Mouse (Mus musculus): ENCODE data around the gene Nr3c2.

The Nr3c2 gene

GRCm38 (mm10) chr8:77251134-77251533 is 351.9 kb downstream of the Nr3c2 start:
- no peak for DNase-seq (ENCODE audit: low spot score)

DNA sequence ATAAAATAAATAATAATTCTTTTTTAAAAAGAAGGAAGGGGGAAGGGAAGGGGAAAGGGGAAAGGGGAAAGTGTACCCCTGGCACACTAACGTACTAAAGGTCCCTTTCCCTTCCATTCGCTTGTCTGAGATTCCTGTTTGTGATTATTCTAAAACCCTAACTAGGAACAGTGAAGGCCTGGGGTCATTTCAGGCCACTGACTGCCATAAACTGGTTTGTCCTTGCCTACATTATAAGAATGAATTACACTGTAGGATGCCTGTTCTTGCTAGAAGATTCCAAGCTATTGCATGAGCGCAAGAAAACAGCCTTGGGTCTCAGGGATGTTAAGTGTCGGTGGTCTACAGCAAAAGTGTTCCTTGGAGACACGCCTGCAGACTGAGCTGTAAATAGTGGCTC is 355.2 kb downstream of the Nr3c2 start:
- peak; percentile 5 for DNase-seq (ENCODE audit: low spot score)

GRCm38 (mm10) chr8:77256450-77257084 is 357.3 kb downstream of the Nr3c2 start:
- no peak for DNase-seq (ENCODE audit: low spot score)

- DNase-seq (ENCODE audit: low spot score): no peak
Observed at GRCm38 (mm10) chr8:77257085-77257451, 357.8 kb downstream of the Nr3c2 start.

DNA sequence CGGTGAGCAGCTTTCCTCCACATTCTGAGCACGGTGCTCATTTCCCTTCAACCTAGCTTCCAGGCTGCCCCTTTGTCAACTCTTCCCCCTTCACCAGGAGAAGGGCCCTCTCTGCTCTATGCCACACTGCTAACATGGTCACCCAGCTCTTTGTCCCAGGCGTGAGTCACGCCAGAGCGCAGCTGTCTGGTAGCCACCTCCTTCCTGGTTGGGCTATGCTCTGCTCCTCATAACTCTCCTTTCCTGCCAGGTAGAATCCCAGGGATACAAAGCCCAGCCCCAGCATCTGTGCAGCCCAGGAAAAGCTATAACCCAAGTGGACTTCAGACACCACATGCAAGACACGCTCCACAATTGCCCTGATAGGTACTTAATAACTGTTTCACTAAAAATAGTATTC is 362.0 kb downstream of the Nr3c2 start:
- DNase-seq (ENCODE audit: low spot score): no peak

DNA sequence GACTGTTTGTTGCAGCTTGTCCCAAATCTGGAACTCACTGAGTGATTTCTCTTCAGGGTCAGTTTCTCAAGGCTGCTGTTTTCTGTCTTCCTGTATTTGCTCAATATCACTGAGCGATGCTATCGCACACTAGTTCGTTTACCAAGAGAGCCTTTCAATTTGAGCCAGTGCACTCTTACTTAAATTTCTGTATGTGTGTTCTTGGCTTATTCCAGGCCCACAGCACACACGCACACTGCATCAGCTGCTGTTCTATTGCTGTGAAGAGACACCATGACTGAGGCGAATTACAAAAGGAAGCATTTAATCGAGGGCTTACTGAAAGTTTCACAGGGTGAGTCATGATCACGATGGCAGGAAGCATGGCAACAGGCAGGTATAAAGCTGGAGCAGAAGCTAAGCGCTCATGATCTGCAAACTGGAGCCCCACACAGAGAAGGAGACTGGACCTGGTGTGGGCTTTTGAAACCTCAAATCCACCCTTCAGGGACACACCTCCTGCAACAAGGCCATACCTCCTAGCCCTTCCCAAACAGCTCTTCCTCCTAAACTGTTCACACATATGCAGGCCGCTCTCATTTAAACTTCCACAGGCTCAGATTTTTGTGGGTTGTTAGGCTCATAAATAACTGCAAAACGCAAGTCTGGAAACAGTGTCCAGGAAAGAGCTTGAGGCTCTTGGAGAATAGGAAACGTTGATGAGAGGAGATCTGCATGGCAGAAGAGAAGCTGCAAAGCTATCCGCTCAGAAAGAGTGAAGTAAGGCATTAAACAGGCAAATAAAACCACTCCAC is 363.2 kb downstream of the Nr3c2 start:
- DNase-seq (ENCODE audit: low spot score): no peak

GRCm38 (mm10) chr8:77267941-77268405 is 368.7 kb downstream of the Nr3c2 start:
- no peak for DNase-seq (ENCODE audit: low spot score)

GRCm38 (mm10) chr8:77272136-77272535 is 372.9 kb downstream of the Nr3c2 start:
- no peak for DNase-seq (ENCODE audit: low spot score)

GRCm38 (mm10) chr8:77275571-77275970 is 376.3 kb downstream of the Nr3c2 start:
- DNase-seq (ENCODE audit: low spot score): no peak

DNA sequence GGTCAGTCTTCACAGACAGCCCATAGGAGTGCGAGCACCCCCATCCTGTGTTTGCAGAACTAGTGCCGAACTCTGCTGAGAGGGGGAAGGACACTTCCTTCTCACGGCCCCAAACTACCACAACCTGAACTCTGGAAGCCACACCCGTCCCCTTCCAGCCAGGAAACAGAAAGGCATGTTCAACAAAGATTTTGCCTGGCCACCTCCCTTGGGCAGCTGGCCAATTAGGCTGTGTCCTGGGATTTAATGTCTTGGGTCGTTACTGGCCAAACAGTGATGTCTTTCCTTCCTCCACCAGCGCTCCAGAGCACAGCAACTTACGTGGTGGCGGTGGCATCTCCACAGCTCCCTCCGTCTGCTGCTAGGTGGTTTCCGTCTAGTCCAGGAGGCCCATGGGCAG is 377.6 kb downstream of the Nr3c2 start:
- no peak for DNase-seq (ENCODE audit: low spot score)

DNA sequence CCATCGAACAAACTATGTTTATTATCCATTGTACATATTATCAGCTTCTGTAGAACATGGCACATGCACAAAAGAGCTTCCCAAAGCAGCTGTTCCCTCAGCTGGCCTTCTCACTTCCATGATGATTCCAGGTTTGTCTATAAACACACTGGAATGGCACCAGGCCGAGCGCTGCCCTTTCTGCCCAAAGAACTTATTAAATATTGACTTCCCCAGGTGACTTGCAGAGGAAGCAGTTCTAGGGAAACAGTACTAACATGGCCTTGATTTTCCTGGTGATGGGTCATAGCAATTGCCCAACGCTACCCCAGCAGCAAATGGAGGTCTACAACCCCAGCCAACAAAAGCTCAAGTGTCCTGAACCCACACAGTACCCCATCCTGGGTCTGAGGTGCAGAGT is 379.0 kb downstream of the Nr3c2 start:
- no peak for DNase-seq (ENCODE audit: low spot score)

GRCm38 (mm10) chr8:77279977-77280376 is 380.7 kb downstream of the Nr3c2 start:
- DNase-seq (ENCODE audit: low spot score): no peak

DNA sequence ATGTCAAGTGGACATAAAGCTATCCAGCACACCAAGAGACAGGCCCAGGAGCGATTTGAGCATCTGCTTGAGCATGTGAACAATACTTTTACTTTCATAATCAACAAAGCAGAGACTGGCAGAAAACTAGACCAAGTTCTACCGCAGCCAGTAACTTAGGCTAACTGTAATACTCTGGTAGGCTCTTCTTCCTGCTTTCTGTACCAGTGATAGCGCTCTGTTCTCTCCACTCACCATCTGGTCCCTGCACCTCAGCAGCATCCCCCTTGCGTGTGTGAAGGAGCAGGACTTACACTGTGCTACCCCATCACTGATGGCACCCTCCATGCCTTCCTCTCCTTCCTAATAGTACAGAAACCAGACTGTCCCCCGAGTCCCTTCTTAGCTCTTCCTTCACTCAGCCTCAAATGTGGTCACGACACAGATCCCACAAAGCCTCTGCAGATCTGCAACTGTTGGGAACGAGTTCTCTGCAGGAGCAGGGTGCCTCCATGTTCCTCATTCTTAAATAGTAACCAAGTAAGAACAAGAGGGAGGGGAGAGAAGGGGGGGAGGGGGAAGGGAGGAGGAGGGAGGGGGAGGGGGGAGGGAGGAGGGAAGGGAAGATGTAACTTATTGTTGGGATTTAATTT is 383.5 kb downstream of the Nr3c2 start:
- no peak for DNase-seq (ENCODE audit: low spot score)

GRCm38 (mm10) chr8:77284473-77284872 is 385.2 kb downstream of the Nr3c2 start:
- no peak for DNase-seq (ENCODE audit: low spot score)

- peak; percentile 8 for DNase-seq (ENCODE audit: low spot score)
Observed at GRCm38 (mm10) chr8:77288065-77288464, 388.8 kb downstream of the Nr3c2 start.

DNA sequence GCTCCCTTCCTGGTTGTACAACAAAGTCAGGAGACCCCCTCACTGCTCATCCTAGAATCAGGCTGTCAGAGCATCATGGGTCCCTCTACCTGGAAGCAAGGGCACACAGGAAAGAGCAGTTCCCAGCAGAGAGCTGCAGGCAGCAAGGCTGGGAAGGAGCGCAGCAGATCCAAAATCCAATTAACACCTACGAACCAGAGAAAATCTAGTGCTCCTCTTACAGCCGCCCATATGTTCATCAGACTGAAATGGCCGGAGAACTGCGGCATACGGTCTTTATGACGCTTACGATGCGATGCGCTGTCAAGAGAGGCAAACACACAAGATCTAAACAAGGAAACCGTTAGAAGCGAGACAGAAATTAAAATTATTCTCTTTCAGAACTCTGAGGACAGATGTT is 389.2 kb downstream of the Nr3c2 start:
- no peak for DNase-seq (ENCODE audit: low spot score)

DNA sequence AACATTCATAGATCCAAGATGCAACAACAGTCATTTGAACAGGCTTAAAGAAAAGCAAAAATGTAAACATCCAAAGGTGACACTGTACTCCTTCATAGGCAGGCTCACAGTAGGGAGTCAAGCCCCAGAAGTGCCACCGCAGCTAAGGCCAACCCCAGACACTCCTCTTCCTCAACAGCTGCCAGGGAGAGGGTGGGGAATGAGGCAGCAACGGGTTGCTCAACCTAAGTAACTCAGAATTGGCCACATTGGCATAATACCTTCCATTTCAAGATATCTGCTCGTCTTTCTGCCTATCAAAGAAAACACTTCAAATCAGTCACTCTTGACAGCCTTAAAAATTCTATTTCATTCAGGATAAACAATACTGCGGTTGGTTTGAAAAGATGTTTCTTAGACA is 392.9 kb downstream of the Nr3c2 start:
- no peak for DNase-seq (ENCODE audit: low spot score)

DNA sequence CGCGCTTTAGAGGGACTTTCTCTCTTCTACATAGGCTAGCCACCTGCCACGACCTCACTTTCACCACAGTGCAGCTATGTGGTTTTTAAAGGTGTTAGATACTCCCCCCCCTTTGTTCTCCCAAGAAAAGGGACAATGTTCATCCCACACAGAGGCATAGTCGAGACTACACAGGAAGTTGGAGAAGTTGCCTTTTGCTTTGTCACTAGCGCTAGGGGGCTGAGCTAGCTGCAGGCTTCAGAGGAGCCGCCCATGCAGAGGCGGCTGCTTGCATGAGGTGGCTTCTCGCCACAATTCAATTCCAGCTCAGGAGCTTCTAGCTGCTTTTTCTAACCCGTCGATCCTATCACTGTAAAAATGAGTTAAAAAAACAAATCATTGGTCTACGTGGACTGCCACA is 393.4 kb downstream of the Nr3c2 start:
- no peak for DNase-seq (ENCODE audit: low spot score)

DNA sequence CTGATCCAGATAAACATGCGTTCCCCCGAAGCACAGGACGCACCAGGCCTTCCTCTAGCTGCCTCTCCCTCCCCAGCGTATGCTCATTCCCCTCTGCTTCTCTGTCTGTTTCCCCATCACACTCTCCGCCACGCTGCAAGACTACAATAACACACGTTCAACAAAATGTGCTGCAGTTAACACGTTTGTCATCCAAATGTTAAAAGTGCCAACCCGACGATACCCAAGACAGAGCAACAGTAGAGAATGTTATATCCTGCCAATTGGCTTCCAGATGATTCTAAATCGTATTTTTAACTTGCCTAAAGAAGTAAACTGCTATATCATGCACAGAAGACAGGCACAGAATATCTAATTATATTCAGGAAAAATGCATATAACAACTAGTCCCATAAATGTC is 395.4 kb downstream of the Nr3c2 start:
- no peak for DNase-seq (ENCODE audit: low spot score)

Measured in adipocyte (in vitro differentiated cells).